Mouse (Mus musculus): ENCODE results near the gene Shkbp1. TPM values are rescaled to one million over a fixed set of nuclear protein-coding genes. Genes with fewer than 3 reads are reported as not detected.

Shkbp1 gene
- total and polyA plus RNA-seq, 3 experiments = 24.2 to 77.0 TPM; not detected in 1

- peak overlapping the region; percentile 75 for H3K27ac ChIP-seq (ENCODE audit: control insufficient read depth, low read depth, low read length)
- peaks cover 0 to 2% of the 10 kb centered on the region in 2 experiments; a peak in 2 of 4 replicates for H3K36me3 ChIP-seq (ENCODE audit: control insufficient read depth in 1 of 2, insufficient read depth in 2 of 2, low read length in 2 of 2)
- peak overlapping the region; percentile 43 for H3K9ac ChIP-seq (ENCODE audit: control insufficient read depth, low read depth, low read length, poor library complexity, severe bottlenecking)
- peak overlapping the region; percentile 48 to 68 for H3K4me3 ChIP-seq (ENCODE audit: control insufficient read depth in 1 of 2, insufficient read depth in 1 of 2, low read depth in 2 of 2, low read length in 2 of 2)
- peak; percentile 78; the same call in 1 of the 2 replicates for TF ChIP-seq MAZ (IDR thresholded peaks at IDR 0.05; ENCODE audit: low read depth, low read length)
- no peak for TF ChIP-seq ZNF384 (IDR thresholded peaks at IDR 0.05; ENCODE audit: low read depth, low read length)
- TF ChIP-seq ETS1 (IDR thresholded peaks at IDR 0.05; ENCODE audit: low read depth, low read length) = peak; percentile 55; the same call in 1 of the 2 replicates
- peak; percentile 48; the same call in 1 of the 2 replicates for TF ChIP-seq MAX (IDR thresholded peaks at IDR 0.05; ENCODE audit: low read length)
- TF ChIP-seq SMC3 (IDR thresholded peaks at IDR 0.05; ENCODE audit: low read depth, low read length) = no peak
- TF ChIP-seq SIN3A (IDR thresholded peaks at IDR 0.05; ENCODE audit: low read length) = peak; percentile 69
- no peak for TF ChIP-seq HCFC1 (IDR thresholded peaks at IDR 0.05; ENCODE audit: low read depth, low read length)
- TF ChIP-seq GATA1 (IDR thresholded peaks at IDR 0.05; ENCODE audit: low read depth, low read length) = no peak
- TF ChIP-seq ELF1 (IDR thresholded peaks at IDR 0.05; ENCODE audit: low read depth, low read length) = no peak
- 0 out of 2 replicates have a peak, but pooled peaks have one; percentile 40 for TF ChIP-seq E2F4 (IDR thresholded peaks at IDR 0.05; ENCODE audit: borderline replicate concordance, low read depth, low read length)
- TF ChIP-seq POLR2AphosphoS5 (IDR thresholded peaks at IDR 0.05; ENCODE audit: borderline replicate concordance, low read depth, low read length) = no peak
- TF ChIP-seq POLR2A (IDR thresholded peaks at IDR 0.05; ENCODE audit: control insufficient read depth in 1 of 2, insufficient read depth in 1 of 2, low read depth in 1 of 2, low read length in 2 of 2, poor library complexity in 1 of 2) = no peak; a peak in 1 of 4 replicates
- TF ChIP-seq JUND (IDR thresholded peaks at IDR 0.05; ENCODE audit: low read depth, low read length) = no peak
- no peak for TF ChIP-seq USF2 (IDR thresholded peaks at IDR 0.05; ENCODE audit: borderline replicate concordance in 1 of 2, insufficient read depth in 1 of 2, low read depth in 1 of 2, low read length in 2 of 2)
- TF ChIP-seq RCOR1 (IDR thresholded peaks at IDR 0.05; ENCODE audit: low read depth, low read length) = peak; percentile 6; the same call in 1 of the 2 replicates
- no peak for TF ChIP-seq GABPA (IDR thresholded peaks at IDR 0.05; ENCODE audit: low read depth, low read length)
- no peak for TF ChIP-seq EP300 (IDR thresholded peaks at IDR 0.05; ENCODE audit: low read depth in 1 of 2, low read length in 2 of 2)
- 0 out of 2 replicates have a peak, but pooled peaks have one; percentile 16 for TF ChIP-seq USF1 (IDR thresholded peaks at IDR 0.05; ENCODE audit: low read depth, low read length)
- no peak for TF ChIP-seq MAFK (IDR thresholded peaks at IDR 0.05; ENCODE audit: borderline replicate concordance, low read depth, low read length)
- no peak for TF ChIP-seq RAD21 (IDR thresholded peaks at IDR 0.05; ENCODE audit: low read depth, low read length)
- TF ChIP-seq ZKSCAN1 (IDR thresholded peaks at IDR 0.05; ENCODE audit: low read depth, low read length) = no peak
- TF ChIP-seq KAT2A (conservative IDR thresholded peaks at IDR 0.05; ENCODE audit: low read depth, low read length) = no peak
- H3K79me2 ChIP-seq (ENCODE audit: control insufficient read depth, insufficient read depth, low read length, poor library complexity) = peaks cover 7% of the 10 kb centered on the region; the same call in 1 of the 2 replicates
- peaks cover 0 to 16% of the 10 kb centered on the region in 2 experiments; a peak in 2 of 4 replicates for H3K4me1 ChIP-seq (ENCODE audit: control insufficient read depth in 1 of 2, insufficient read depth in 2 of 2, low read length in 2 of 2)
- peak; percentile 98 for DNase-seq (ENCODE audit: low read depth, low spot score)
- H3K9me3 ChIP-seq (replicated peaks; ENCODE audit: insufficient read depth, low read length) = no peaks in the 10 kb centered on the region
- H3K27me3 ChIP-seq (ENCODE audit: control insufficient read depth in 1 of 2, insufficient read depth in 2 of 2, low read length in 2 of 2) = no peaks in the 10 kb centered on the region
Observed at GRCm38 (mm10) chr7:27330709-27331540, 24.9 kb downstream of the Shkbp1 start.

Data from MEL (cell line).